Mouse (Mus musculus) liver, embryonic 14.5 days (tissue): ENCODE measurements around the gene Slfn14. TPM values are rescaled to one million over a fixed set of nuclear protein-coding genes. Genes with fewer than 3 reads are reported as not detected.
A peak's percentile ranks its signal among the peaks of the same experiment; 100 is the strongest.

Source experiments
- ATAC-seq: fragments of 200-750 bp; cut with Nextera tagmentation; 2 replicates; pipeline ENCODE4 v1.8.0; 2017; ENCODE audit warnings: moderate number of reproducible peaks, mild to moderate bottlenecking, moderate library complexity; ENCODE audit not compliant: insufficient read depth
- DNase-seq, 3 experiments: peaks; one replicate each; pipeline ENCODE4 v3.0.0-alpha.2; 2012 to 2013; ENCODE audit warnings: low read depth in 3 of 3, low spot score in 3 of 3
- H3K27ac ChIP-seq: fragments of 300-500 bp; sonication (generic); 2 replicates; pipeline ENCODE4 v1.5.1; 2014; ENCODE audit warnings: moderate library complexity, mild to moderate bottlenecking, control low read depth, inconsistent platforms
- H3K27me3 ChIP-seq: fragments of 300-500 bp; sonication (generic); 2 replicates; pipeline ENCODE4 v1.6.1; 2014; ENCODE audit warnings: mild to moderate bottlenecking, low read length, moderate library complexity; ENCODE audit not compliant: control insufficient read depth, insufficient read depth
- H3K36me3 ChIP-seq: fragments of 300-500 bp; sonication (generic); replicated peaks from 2 replicates; pipeline ENCODE4 v1.6.1; 2014; ENCODE audit warnings: low read depth; ENCODE audit not compliant: control insufficient read depth, insufficient read depth
- H3K4me1 ChIP-seq, 2 experiments: fragments of 200-500 bp in 1 of 2; fragments of 300-500 bp in 1 of 2; sonication (generic) in 1 of 2; replicated peaks; 2 replicates each; pipeline ENCODE4 v1.6.1; 2012 to 2014; ENCODE audit warnings: antibody characterized with exemption in 1 of 2, inconsistent platforms in 1 of 2, low read length in 1 of 2; ENCODE audit not compliant: control insufficient read depth in 2 of 2, insufficient read depth in 2 of 2
- H3K4me2 ChIP-seq: fragments of 300-500 bp; sonication (generic); 2 replicates; pipeline ENCODE4 v1.6.1; 2014; ENCODE audit warnings: low read depth, mild to moderate bottlenecking, control low read depth, moderate library complexity
- H3K4me3 ChIP-seq, 2 experiments: fragments of 200-500 bp in 1 of 2; fragments of 300-500 bp in 1 of 2; sonication (generic) in 1 of 2; 2 replicates each; pipeline ENCODE4 v1.5.1; 2012 to 2014; ENCODE audit warnings: low read depth in 2 of 2, low read length in 2 of 2, mild to moderate bottlenecking in 2 of 2, control low read depth in 1 of 2, inconsistent platforms in 1 of 2, moderate library complexity in 1 of 2; ENCODE audit not compliant: insufficient read depth in 1 of 2
- H3K9ac ChIP-seq: fragments of 300-500 bp; sonication (generic); replicated peaks from 2 replicates; pipeline ENCODE4 v1.6.1; 2014; ENCODE audit warnings: mild to moderate bottlenecking, control low read depth, moderate library complexity
- H3K9me3 ChIP-seq: fragments of 300-500 bp; sonication (generic); 2 replicates; pipeline ENCODE4 v1.6.1; 2016; ENCODE audit warnings: low read length, mixed read lengths; ENCODE audit not compliant: control insufficient read depth
- CTCF ChIP-seq: IDR thresholded peaks from 2 replicates; pipeline ENCODE4 v1.5.1; 2016; ENCODE audit warnings: antibody characterized with exemption, low read depth, control low read depth
- EP300 ChIP-seq: IDR thresholded peaks from 2 replicates; pipeline ENCODE4 v1.6.1; 2016; ENCODE audit warnings: antibody characterized with exemption, low read depth
- WGBS: fragments of 180-500 bp; shearing (Covaris S2); extraction: QIAGEN DNeasy Blood & Tissue Kit; methylation state at CpG from one replicate; pipeline ENCODE4 v1.1.7; 2014; ENCODE audit not compliant: insufficient replicate concordance; 5-methylcytosine and 5-hydroxymethylcytosine counted together
- polyA plus RNA-seq, 2 experiments: library from polyadenylated mRNA; depleted of rRNA in 1 of 2; stranded (reverse) in 1 of 2; unstranded in 1 of 2; fragments of >200 nt; fragmentation: Nextera tagmentation in 1 of 2; extraction: Ambion mirVana in 1 of 2; gene quantifications; 2 replicates each; pipeline versions ENCODE4 v1.2.1 to v1.2.3; 2012 to 2014

Gene Slfn14
- polyA plus RNA-seq, 2 experiments = 15.4 to 30.4 TPM

- H3K27me3 ChIP-seq = no peaks in the 10 kb centered on the region
- H3K27ac ChIP-seq = peak overlapping the region; percentile 91
- H3K9ac ChIP-seq = peak overlapping the region; percentile 93
- peaks cover 21 to 25% of the 10 kb centered on the region in 2 experiments for H3K4me1 ChIP-seq
- no peaks in the 10 kb centered on the region for H3K9me3 ChIP-seq
- WGBS = 4% methylated on average over 10 of the region's 10 CpGs
- peak overlapping the region; percentile 83 to 92 for H3K4me3 ChIP-seq
- ATAC-seq (peak; percentile 9; the same call in 1 of the 2 replicates), DNase-seq (no peak)
- TF ChIP-seq EP300 (no peak), CTCF (no peak)
- peaks cover 5% of the 10 kb centered on the region for H3K36me3 ChIP-seq
- H3K4me2 ChIP-seq = peak overlapping the region; percentile 95
Observed at GRCm38 (mm10) chr11:83302124-83302523, 15.6 kb upstream of the Slfn14 start.

- Histone ChIP-seq H3K4me2 (peak overlapping the region; percentile 95), H3K36me3 (peaks cover 12% of the 10 kb centered on the region), H3K27ac (peak overlapping the region; percentile 91; the same call in 1 of the 2 replicates), H3K4me3 (peak overlapping the region in 1 of 2 experiments; percentile 83; a peak in 1 of 4 replicates), H3K27me3 (no peaks in the 10 kb centered on the region), H3K9me3 (no peaks in the 10 kb centered on the region), H3K9ac (no peak overlapping the region; the same call in 1 of the 2 replicates), H3K4me1 (peaks cover 21 to 27% of the 10 kb centered on the region in 2 experiments)
- 59% methylated on average over 2 of the region's 2 CpGs for WGBS
- TF ChIP-seq EP300 (no peak), CTCF (peak; percentile 45)
- ATAC-seq (no peak), DNase-seq (no peak)
Observed at GRCm38 (mm10) chr11:83301431-83301831, 14.9 kb upstream of the Slfn14 start.

GRCm38 (mm10) chr11:83299724-83300123, 13.2 kb upstream of the Slfn14 start:
- Histone ChIP-seq H3K9ac (no peak overlapping the region), H3K36me3 (peaks cover 29% of the 10 kb centered on the region), H3K27me3 (no peaks in the 10 kb centered on the region), H3K9me3 (no peaks in the 10 kb centered on the region), H3K4me1 (peaks cover 21 to 30% of the 10 kb centered on the region in 2 experiments), H3K4me3 (peak overlapping the region in 1 of 2 experiments; percentile 83; a peak in 1 of 4 replicates), H3K27ac (no peak overlapping the region), H3K4me2 (peak overlapping the region; percentile 99)
- no peak for TF ChIP-seq EP300
- no peak for TF ChIP-seq CTCF
- DNase-seq (no peak), ATAC-seq (no peak)
- WGBS = 87% methylated on average over 9 of the region's 9 CpGs

- 2% methylated on average over 56 of the region's 56 CpGs for WGBS
- peak; percentile 81 to 90 (median 86) for DNase-seq
- peak within 1 kb of the TSS; percentile 99 for H3K4me2 ChIP-seq
- H3K9me3 ChIP-seq = no peaks in the 10 kb centered on the region
- peaks cover 36% of the 10 kb centered on the region for H3K36me3 ChIP-seq
- peak; percentile 87 for ATAC-seq
- peak within 1 kb of the TSS; percentile 83 for H3K27ac ChIP-seq
- no peaks in the 10 kb centered on the region for H3K27me3 ChIP-seq
- H3K4me3 ChIP-seq = peak within 1 kb of the TSS; percentile 83 to 92
- peak within 1 kb of the TSS; percentile 89 for H3K9ac ChIP-seq
- TF ChIP-seq CTCF = no peak; the same call in 1 of the 2 replicates
- TF ChIP-seq EP300 = no peak; the same call in 1 of the 2 replicates
- peaks cover 16 to 26% of the 10 kb centered on the region in 2 experiments for H3K4me1 ChIP-seq
Observed at GRCm38 (mm10) chr11:83298225-83299195, 12.0 kb upstream of the Slfn14 start, which contains the start of gene Ap2b1. Gene Ap2b1 (plus strand): TSS chr11:83299024.

GRCm38 (mm10) chr11:83297816-83298215, 11.3 kb upstream of the Slfn14 start:
- ATAC-seq (no peak), DNase-seq (no peak)
- no peaks in the 10 kb centered on the region for H3K9me3 ChIP-seq
- H3K27ac ChIP-seq = peak overlapping the region; percentile 83
- no peaks in the 10 kb centered on the region for H3K27me3 ChIP-seq
- peaks cover 36% of the 10 kb centered on the region for H3K36me3 ChIP-seq
- TF ChIP-seq EP300 (no peak), CTCF (peak; percentile 20; the same call in 1 of the 2 replicates)
- 33% methylated on average over 6 of the region's 6 CpGs for WGBS
- H3K4me3 ChIP-seq = peak overlapping the region; percentile 83 to 92
- peak overlapping the region; percentile 99 for H3K4me2 ChIP-seq
- H3K9ac ChIP-seq = peak overlapping the region; percentile 89
- peaks cover 17 to 32% of the 10 kb centered on the region in 2 experiments for H3K4me1 ChIP-seq
